Mouse (Mus musculus): ENCODE measurements around the gene Gm6899. TPM values are rescaled to one million over a fixed set of nuclear protein-coding genes. Genes with fewer than 3 reads are reported as not detected.

The Gm6899 gene
- polyA plus RNA-seq, 2 experiments: not detected

DNA sequence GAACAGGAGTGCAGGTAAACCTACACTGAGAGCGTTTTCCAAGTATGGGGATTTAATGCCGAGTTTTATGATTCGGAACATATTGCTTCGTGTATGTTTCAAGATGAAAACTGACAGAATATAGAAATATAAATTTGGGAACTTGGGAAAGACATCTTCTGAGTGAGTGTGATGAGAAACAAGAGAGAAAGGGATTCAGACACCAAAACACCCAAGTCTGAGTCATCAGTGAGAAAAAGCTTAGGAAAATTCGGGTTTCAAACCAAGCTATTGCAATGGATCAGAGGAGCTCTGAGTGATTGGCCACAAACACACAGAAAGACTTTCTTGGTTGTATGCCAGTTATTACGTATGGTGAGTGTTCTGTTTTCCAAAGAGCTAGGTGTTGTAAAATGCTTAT is 4.7 kb downstream of the Gm6899 start:
- no peak for TF ChIP-seq POLR2A (IDR thresholded peaks at IDR 0.05; ENCODE audit: borderline replicate concordance, extremely low read depth, insufficient read depth, insufficient read length)

GRCm38 (mm10) chr11:26598876-26599275 is 5.8 kb downstream of the Gm6899 start:
- no peak overlapping the region for H3K27ac ChIP-seq (replicated peaks; ENCODE audit: low read depth, low read length)
- no peak overlapping the region for H3K9ac ChIP-seq (ENCODE audit: low read depth, low read length, severe bottlenecking)
- no peak for TF ChIP-seq POLR2A (IDR thresholded peaks at IDR 0.05; ENCODE audit: borderline replicate concordance, extremely low read depth, insufficient read depth, insufficient read length)
- no peaks in the 10 kb centered on the region for H3K4me1 ChIP-seq (ENCODE audit: control insufficient read depth, insufficient read depth, low read length)
- H3K9me3 ChIP-seq (ENCODE audit: control insufficient read depth, low read length): no peaks in the 10 kb centered on the region
- H3K27me3 ChIP-seq (ENCODE audit: control insufficient read depth, insufficient read depth, low read length): no peaks in the 10 kb centered on the region
- H3K4me3 ChIP-seq (replicated peaks; ENCODE audit: low read length): no peak overlapping the region
- no peak for DNase-seq (ENCODE audit: low spot score)
- 76% methylated on average over 1 of the region's 1 CpGs for WGBS
- no peaks in the 10 kb centered on the region for H3K36me3 ChIP-seq (ENCODE audit: control insufficient read depth, insufficient read depth, low read length)
- no peak for ATAC-seq (ENCODE audit: low FRiP score, low read depth)
- H3K4me2 ChIP-seq (replicated peaks; ENCODE audit: low read depth, low read length, severe bottlenecking): no peak overlapping the region

More for the DNA sequence above, 4.7 kb downstream of the Gm6899 start:
- no peak overlapping the region for H3K4me2 ChIP-seq (replicated peaks; ENCODE audit: low read depth, low read length, severe bottlenecking)
- WGBS: 54% methylated on average over 6 of the region's 6 CpGs
- no peak overlapping the region for H3K9ac ChIP-seq (ENCODE audit: low read depth, low read length, severe bottlenecking)
- no peaks in the 10 kb centered on the region for H3K9me3 ChIP-seq (ENCODE audit: control insufficient read depth, low read length)
- no peaks in the 10 kb centered on the region for H3K27me3 ChIP-seq (ENCODE audit: control insufficient read depth, insufficient read depth, low read length)
- H3K27ac ChIP-seq (replicated peaks; ENCODE audit: low read depth, low read length): no peak overlapping the region
- peak; percentile 70 for DNase-seq (ENCODE audit: low spot score)
- no peaks in the 10 kb centered on the region for H3K36me3 ChIP-seq (ENCODE audit: control insufficient read depth, insufficient read depth, low read length)
- H3K4me3 ChIP-seq (replicated peaks; ENCODE audit: low read length): no peak overlapping the region
- ATAC-seq (ENCODE audit: low FRiP score, low read depth): no peak
- H3K4me1 ChIP-seq (ENCODE audit: control insufficient read depth, insufficient read depth, low read length): 0 out of 2 replicates have a peak, but pooled peaks cover under 1% of the 10 kb centered on the region

DNA sequence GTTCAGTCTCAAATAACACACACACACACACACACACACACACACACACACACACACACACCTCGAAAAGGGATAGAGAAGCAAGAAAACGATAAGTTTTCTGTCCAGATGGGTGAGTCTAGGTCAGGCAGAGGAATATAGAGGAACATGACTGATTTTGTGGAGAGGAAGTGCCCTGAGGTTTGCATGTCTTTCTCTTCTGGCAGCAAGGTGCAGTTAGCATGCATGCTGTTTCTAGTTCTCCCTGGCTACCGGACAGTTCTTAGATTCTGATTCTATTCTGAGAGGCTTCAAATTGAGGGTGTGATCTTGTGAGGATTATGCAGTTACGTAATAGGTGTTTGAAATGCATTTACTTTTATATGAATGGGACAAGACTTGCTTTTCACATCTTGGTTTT is 7.7 kb downstream of the Gm6899 start:
- WGBS: 81% methylated on average over 4 of the region's 4 CpGs

DNA sequence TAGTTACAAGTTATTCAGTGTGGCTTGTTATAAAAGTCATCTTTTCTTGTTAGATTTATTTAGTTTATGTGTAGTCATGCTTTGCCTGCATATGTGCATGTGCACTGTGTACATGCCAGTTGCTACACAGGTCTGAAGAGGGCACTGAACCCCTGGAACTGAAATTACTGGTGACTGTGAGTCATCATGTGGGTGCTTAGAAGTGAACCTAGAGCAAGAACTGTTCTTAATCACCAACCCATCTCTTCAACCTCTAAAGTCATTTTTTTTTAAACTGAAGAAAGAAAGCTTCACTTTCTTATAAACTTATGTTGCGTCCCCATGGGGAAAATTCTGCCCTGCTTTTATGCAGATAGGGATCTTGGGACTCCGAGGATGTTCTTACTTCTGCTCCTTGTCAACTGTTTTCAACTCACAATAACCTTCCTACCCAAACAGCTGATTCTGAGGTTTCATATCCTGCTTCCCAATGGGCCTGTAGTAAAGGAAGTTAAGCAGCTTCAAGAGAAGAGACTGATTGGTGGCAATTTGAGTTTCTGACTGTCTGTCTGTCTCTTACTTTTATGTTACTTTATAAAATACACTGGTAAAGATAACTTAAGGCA is 8.6 kb downstream of the Gm6899 start:
- Histone ChIP-seq H3K9me3 (ENCODE audit: control insufficient read depth, low read length) (no peaks in the 10 kb centered on the region), H3K4me3 (replicated peaks; ENCODE audit: low read length) (no peak overlapping the region), H3K36me3 (ENCODE audit: control insufficient read depth, insufficient read depth, low read length) (no peaks in the 10 kb centered on the region), H3K27ac (replicated peaks; ENCODE audit: low read depth, low read length) (no peak overlapping the region), H3K4me2 (replicated peaks; ENCODE audit: low read depth, low read length, severe bottlenecking) (no peak overlapping the region), H3K4me1 (ENCODE audit: control insufficient read depth, insufficient read depth, low read length) (no peaks in the 10 kb centered on the region), H3K9ac (ENCODE audit: low read depth, low read length, severe bottlenecking) (no peak overlapping the region), H3K27me3 (ENCODE audit: control insufficient read depth, insufficient read depth, low read length) (no peaks in the 10 kb centered on the region)
- 79% methylated on average over 2 of the region's 2 CpGs for WGBS
- no peak for DNase-seq (ENCODE audit: low spot score)
- no peak for ATAC-seq (ENCODE audit: low FRiP score, low read depth)
- no peak for TF ChIP-seq POLR2A (IDR thresholded peaks at IDR 0.05; ENCODE audit: borderline replicate concordance, extremely low read depth, insufficient read depth, insufficient read length)

More for the DNA sequence above, 7.7 kb downstream of the Gm6899 start:
- no peak for ATAC-seq (ENCODE audit: low FRiP score, low read depth)
- TF ChIP-seq POLR2A (IDR thresholded peaks at IDR 0.05; ENCODE audit: borderline replicate concordance, extremely low read depth, insufficient read depth, insufficient read length): no peak
- Histone ChIP-seq H3K27me3 (ENCODE audit: control insufficient read depth, insufficient read depth, low read length) (no peaks in the 10 kb centered on the region), H3K36me3 (ENCODE audit: control insufficient read depth, insufficient read depth, low read length) (no peaks in the 10 kb centered on the region), H3K4me1 (ENCODE audit: control insufficient read depth, insufficient read depth, low read length) (no peaks in the 10 kb centered on the region), H3K9ac (ENCODE audit: low read depth, low read length, severe bottlenecking) (no peak overlapping the region), H3K4me3 (replicated peaks; ENCODE audit: low read length) (no peak overlapping the region), H3K27ac (replicated peaks; ENCODE audit: low read depth, low read length) (no peak overlapping the region), H3K9me3 (ENCODE audit: control insufficient read depth, low read length) (no peaks in the 10 kb centered on the region), H3K4me2 (replicated peaks; ENCODE audit: low read depth, low read length, severe bottlenecking) (no peak overlapping the region)
- no peak for DNase-seq (ENCODE audit: low spot score)

DNA sequence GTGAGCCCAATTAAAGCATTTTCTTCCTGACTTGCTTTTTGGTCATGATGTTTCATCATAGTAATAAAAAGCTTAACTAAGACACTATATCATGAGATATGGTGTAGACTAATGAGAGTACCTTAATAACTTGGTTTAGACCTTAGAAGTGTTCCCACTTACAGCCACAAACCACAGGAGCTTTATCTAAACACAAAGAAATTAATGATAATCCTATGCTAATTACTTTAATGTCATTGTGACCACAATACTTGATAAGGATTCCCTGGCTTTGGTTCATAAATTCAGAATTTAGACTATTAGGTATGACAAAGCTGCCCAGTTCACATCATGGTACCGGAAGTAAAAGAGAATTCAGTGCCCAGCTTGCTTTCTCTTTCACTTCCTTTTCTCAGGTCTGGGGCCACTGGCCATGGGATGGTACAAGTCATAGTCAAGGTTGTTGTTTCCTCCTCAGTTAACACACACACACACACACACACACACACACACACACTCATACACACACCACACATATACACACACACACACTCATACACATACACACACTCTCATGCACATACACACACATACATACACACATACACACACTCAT is 11.1 kb downstream of the Gm6899 start:
- no peak overlapping the region for H3K9ac ChIP-seq (ENCODE audit: low read depth, low read length, severe bottlenecking)
- H3K27ac ChIP-seq (replicated peaks; ENCODE audit: low read depth, low read length): no peak overlapping the region
- no peak overlapping the region for H3K4me3 ChIP-seq (replicated peaks; ENCODE audit: low read length)
- no peaks in the 10 kb centered on the region for H3K36me3 ChIP-seq (ENCODE audit: control insufficient read depth, insufficient read depth, low read length)
- H3K4me1 ChIP-seq (ENCODE audit: control insufficient read depth, insufficient read depth, low read length): no peaks in the 10 kb centered on the region; the same call in 1 of the 2 replicates
- H3K4me2 ChIP-seq (replicated peaks; ENCODE audit: low read depth, low read length, severe bottlenecking): no peak overlapping the region
- WGBS: 96% methylated on average over 1 of the region's 1 CpGs
- DNase-seq (ENCODE audit: low spot score) (no peak), ATAC-seq (ENCODE audit: low FRiP score, low read depth) (no peak)
- H3K9me3 ChIP-seq (ENCODE audit: control insufficient read depth, low read length): no peaks in the 10 kb centered on the region
- TF ChIP-seq POLR2A (IDR thresholded peaks at IDR 0.05; ENCODE audit: borderline replicate concordance, extremely low read depth, insufficient read depth, insufficient read length): no peak
- no peaks in the 10 kb centered on the region for H3K27me3 ChIP-seq (ENCODE audit: control insufficient read depth, insufficient read depth, low read length)

Measured in limb, embryonic 14.5 days (tissue).